Mouse (Mus musculus): ENCODE measurements at regions not wholly inside any gene's neighbourhood (a gene's known extent, or its start where the extent isn't known, plus 50 kb on each side); places are given as distances from the start of the nearest gene placed in this dataset.

GRCm38 (mm10) chr10:45811882-45812281 lies 234.3 kb downstream of the Hace1 start:
- H3K27ac ChIP-seq = no peak overlapping the region
- H3K36me3 ChIP-seq (ENCODE audit: poor library complexity, severe bottlenecking) = no peaks in the 10 kb centered on the region
- no peak overlapping the region for H3K9ac ChIP-seq
- H3K27me3 ChIP-seq = no peaks in the 10 kb centered on the region
- no peak overlapping the region for H3K4me2 ChIP-seq
- 58% methylated on average over 6 of the region's 6 CpGs for WGBS
- 0 out of 2 replicates have a peak, but pooled peaks cover 5% of the 10 kb centered on the region for H3K4me1 ChIP-seq
- no peak overlapping the region for H3K4me3 ChIP-seq
- ATAC-seq = no peak
- no peaks in the 10 kb centered on the region for H3K9me3 ChIP-seq (replicated peaks)

DNA sequence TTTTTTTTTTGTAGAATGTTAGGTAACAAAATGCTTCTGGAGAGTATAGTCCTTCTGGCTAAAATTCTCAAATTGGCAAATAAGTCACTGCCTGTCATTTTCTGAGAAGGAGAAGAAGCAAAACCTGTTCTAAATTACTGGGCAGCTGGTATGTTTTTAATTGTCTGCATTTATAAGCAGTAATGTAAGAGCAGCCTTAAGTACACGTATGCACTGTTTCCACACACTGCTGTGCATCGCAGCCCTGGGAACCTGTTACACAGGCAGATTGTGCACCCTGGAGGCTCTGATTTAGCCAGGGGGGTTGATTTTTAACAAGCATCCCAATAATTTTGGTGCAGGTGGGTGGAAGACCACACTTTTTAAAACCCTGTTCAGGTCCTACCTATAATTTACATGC lies 236.2 kb downstream of the Hace1 start:
- H3K9me3 ChIP-seq (replicated peaks) = no peaks in the 10 kb centered on the region
- no peaks in the 10 kb centered on the region for H3K27me3 ChIP-seq
- peak; percentile 57; the same call in 1 of the 2 replicates for ATAC-seq

GRCm38 (mm10) chr10:45816679-45817078 lies 239.1 kb downstream of the Hace1 start:
- H3K9ac ChIP-seq = no peak overlapping the region
- no peaks in the 10 kb centered on the region for H3K9me3 ChIP-seq (replicated peaks)
- 88% methylated on average over 4 of the region's 4 CpGs for whole genome bisulfite sequencing
- H3K4me2 ChIP-seq = no peak overlapping the region
- H3K4me1 ChIP-seq = no peaks in the 10 kb centered on the region
- H3K27ac ChIP-seq = no peak overlapping the region
- H3K27me3 ChIP-seq = no peaks in the 10 kb centered on the region
- no peak overlapping the region for H3K4me3 ChIP-seq
- no peak for ATAC-seq
- H3K36me3 ChIP-seq (ENCODE audit: poor library complexity, severe bottlenecking) = no peaks in the 10 kb centered on the region

More for the DNA sequence above, 236.2 kb downstream of the Hace1 start:
- Histone ChIP-seq H3K9ac (no peak overlapping the region), H3K4me2 (no peak overlapping the region), H3K27ac (no peak overlapping the region), H3K4me3 (no peak overlapping the region), H3K36me3 (ENCODE audit: poor library complexity, severe bottlenecking) (no peaks in the 10 kb centered on the region), H3K4me1 (no peaks in the 10 kb centered on the region)
- 79% methylated on average over 2 of the region's 2 CpGs for WGBS

- 77% methylated on average over 8 of the region's 8 CpGs for WGBS
Observed at GRCm38 (mm10) chr10:45820986-45821655, 243.5 kb downstream of the Hace1 start.

GRCm38 (mm10) chr10:45822251-45822650 lies 244.6 kb downstream of the Hace1 start:
- no peak for ATAC-seq
- H3K4me2 ChIP-seq = no peak overlapping the region
- WGBS = 80% methylated on average over 1 of the region's 1 CpGs
- H3K27me3 ChIP-seq = no peaks in the 10 kb centered on the region
- no peak overlapping the region for H3K9ac ChIP-seq
- no peak overlapping the region for H3K4me3 ChIP-seq
- H3K4me1 ChIP-seq = no peaks in the 10 kb centered on the region
- H3K36me3 ChIP-seq (ENCODE audit: poor library complexity, severe bottlenecking) = no peaks in the 10 kb centered on the region
- no peak overlapping the region for H3K27ac ChIP-seq
- no peaks in the 10 kb centered on the region for H3K9me3 ChIP-seq (replicated peaks)

More at GRCm38 (mm10) chr10:45820986-45821655, 243.5 kb downstream of the Hace1 start:
- H3K4me3 ChIP-seq = no peak overlapping the region
- H3K4me1 ChIP-seq = no peaks in the 10 kb centered on the region
- no peaks in the 10 kb centered on the region for H3K9me3 ChIP-seq (replicated peaks)
- H3K4me2 ChIP-seq = no peak overlapping the region
- no peaks in the 10 kb centered on the region for H3K27me3 ChIP-seq
- ATAC-seq = no peak
- no peak overlapping the region for H3K9ac ChIP-seq
- no peak overlapping the region for H3K27ac ChIP-seq
- no peaks in the 10 kb centered on the region for H3K36me3 ChIP-seq (ENCODE audit: poor library complexity, severe bottlenecking)

DNA sequence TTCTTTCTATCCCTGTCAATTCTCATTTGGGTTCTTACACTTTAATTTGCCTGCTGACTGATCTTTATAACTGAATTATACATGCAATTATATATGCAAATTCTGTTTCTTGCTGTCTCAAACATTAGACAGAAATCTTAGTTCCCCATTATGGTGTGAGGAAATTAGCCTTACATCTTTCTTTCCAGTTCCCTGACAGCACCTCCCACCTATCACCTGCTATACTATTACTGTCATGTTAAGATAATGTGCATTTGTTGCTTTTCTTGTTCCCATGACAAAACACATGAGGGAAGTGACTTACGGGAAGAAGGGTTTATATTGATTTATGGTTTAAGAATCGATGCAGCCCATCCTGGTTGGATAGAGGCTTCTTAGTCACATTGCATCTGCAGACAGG lies 246.0 kb downstream of the Hace1 start:
- H3K9ac ChIP-seq = no peak overlapping the region
- H3K4me1 ChIP-seq = no peaks in the 10 kb centered on the region
- H3K27me3 ChIP-seq = no peaks in the 10 kb centered on the region
- H3K4me3 ChIP-seq = no peak overlapping the region
- no peaks in the 10 kb centered on the region for H3K36me3 ChIP-seq (ENCODE audit: poor library complexity, severe bottlenecking)
- ATAC-seq = peak; percentile 55; the same call in 1 of the 2 replicates
- WGBS = 89% methylated on average over 2 of the region's 2 CpGs
- H3K9me3 ChIP-seq (replicated peaks) = no peaks in the 10 kb centered on the region
- H3K27ac ChIP-seq = no peak overlapping the region
- H3K4me2 ChIP-seq = no peak overlapping the region

DNA sequence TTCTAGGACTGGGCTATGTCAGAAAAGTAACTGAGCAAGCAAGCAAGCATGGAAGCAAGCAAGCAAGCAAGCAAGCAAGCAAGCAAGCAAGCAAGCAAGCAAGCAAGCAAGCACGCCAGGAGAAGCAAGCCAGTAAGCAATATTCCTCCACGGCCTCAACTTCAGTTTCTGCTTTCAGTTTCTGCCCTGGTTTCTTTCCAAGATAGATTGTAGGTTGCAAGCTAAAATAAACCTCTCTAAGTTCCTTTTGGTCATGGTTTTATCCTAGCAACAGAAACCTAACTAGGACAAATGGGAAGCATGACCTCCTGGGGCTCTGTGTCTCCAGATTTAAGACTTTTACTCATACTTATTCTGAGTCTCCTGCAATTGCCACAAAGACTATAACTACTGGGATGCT lies 271.0 kb downstream of the Hace1 start:
- no peaks in the 10 kb centered on the region for H3K4me1 ChIP-seq
- 92% methylated on average over 2 of the region's 2 CpGs for WGBS
- ATAC-seq = no peak

GRCm38 (mm10) chr10:45849841-45850240 lies 272.2 kb downstream of the Hace1 start:
- Histone ChIP-seq H3K27ac (no peak overlapping the region), H3K4me2 (no peak overlapping the region), H3K9ac (no peak overlapping the region), H3K9me3 (replicated peaks) (no peaks in the 10 kb centered on the region), H3K4me1 (no peaks in the 10 kb centered on the region), H3K27me3 (no peaks in the 10 kb centered on the region), H3K36me3 (ENCODE audit: poor library complexity, severe bottlenecking) (no peaks in the 10 kb centered on the region), H3K4me3 (no peak overlapping the region)
- WGBS = 70% methylated on average over 1 of the region's 1 CpGs
- no peak for ATAC-seq

More for the DNA sequence above, 271.0 kb downstream of the Hace1 start:
- Histone ChIP-seq H3K27me3 (no peaks in the 10 kb centered on the region), H3K4me3 (no peak overlapping the region), H3K9me3 (replicated peaks) (no peaks in the 10 kb centered on the region), H3K9ac (no peak overlapping the region), H3K4me2 (no peak overlapping the region), H3K27ac (no peak overlapping the region), H3K36me3 (ENCODE audit: poor library complexity, severe bottlenecking) (no peaks in the 10 kb centered on the region)

DNA sequence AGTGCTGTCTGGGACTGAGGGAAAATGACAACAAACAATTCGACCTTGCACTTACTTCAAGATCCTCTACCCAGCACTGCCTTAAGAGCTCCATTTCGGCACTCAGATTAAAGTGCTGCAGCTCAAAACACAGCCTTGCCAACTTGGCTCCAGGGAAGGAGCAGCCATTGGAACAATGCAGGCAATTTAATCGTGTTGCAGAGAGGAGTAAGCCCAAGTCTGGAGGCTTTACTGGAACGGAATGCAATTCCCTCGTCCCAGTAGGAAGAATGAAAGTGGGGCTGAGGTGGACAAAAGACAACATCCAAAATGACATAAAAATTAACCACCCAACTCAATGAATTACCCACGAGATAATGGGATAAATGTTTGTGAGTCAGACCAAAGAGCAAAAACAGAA lies 273.0 kb downstream of the Hace1 start:
- Histone ChIP-seq H3K36me3 (ENCODE audit: poor library complexity, severe bottlenecking) (no peaks in the 10 kb centered on the region), H3K4me1 (no peaks in the 10 kb centered on the region), H3K4me3 (no peak overlapping the region), H3K4me2 (no peak overlapping the region), H3K27ac (no peak overlapping the region), H3K9me3 (replicated peaks) (no peaks in the 10 kb centered on the region), H3K27me3 (no peaks in the 10 kb centered on the region), H3K9ac (no peak overlapping the region)
- no peak for ATAC-seq
- 33% methylated on average over 6 of the region's 6 CpGs for WGBS

GRCm38 (mm10) chr10:45852688-45853087 lies 275.1 kb downstream of the Hace1 start:
- 55% methylated on average over 5 of the region's 5 CpGs for WGBS
- H3K9ac ChIP-seq = no peak overlapping the region

GRCm38 (mm10) chr10:45855514-45855913 lies 277.9 kb downstream of the Hace1 start:
- Histone ChIP-seq H3K27me3 (no peaks in the 10 kb centered on the region), H3K27ac (no peak overlapping the region), H3K4me2 (no peak overlapping the region), H3K4me1 (no peaks in the 10 kb centered on the region), H3K9ac (no peak overlapping the region), H3K36me3 (ENCODE audit: poor library complexity, severe bottlenecking) (no peaks in the 10 kb centered on the region), H3K9me3 (replicated peaks) (no peaks in the 10 kb centered on the region), H3K4me3 (no peak overlapping the region)
- 81% methylated on average over 3 of the region's 3 CpGs for WGBS
- no peak for ATAC-seq

More at GRCm38 (mm10) chr10:45852688-45853087, 275.1 kb downstream of the Hace1 start:
- H3K4me1 ChIP-seq = no peaks in the 10 kb centered on the region
- no peaks in the 10 kb centered on the region for H3K9me3 ChIP-seq (replicated peaks)
- H3K4me2 ChIP-seq = no peak overlapping the region
- no peaks in the 10 kb centered on the region for H3K36me3 ChIP-seq (ENCODE audit: poor library complexity, severe bottlenecking)
- no peaks in the 10 kb centered on the region for H3K27me3 ChIP-seq
- no peak overlapping the region for H3K4me3 ChIP-seq
- ATAC-seq = no peak
- H3K27ac ChIP-seq = no peak overlapping the region

DNA sequence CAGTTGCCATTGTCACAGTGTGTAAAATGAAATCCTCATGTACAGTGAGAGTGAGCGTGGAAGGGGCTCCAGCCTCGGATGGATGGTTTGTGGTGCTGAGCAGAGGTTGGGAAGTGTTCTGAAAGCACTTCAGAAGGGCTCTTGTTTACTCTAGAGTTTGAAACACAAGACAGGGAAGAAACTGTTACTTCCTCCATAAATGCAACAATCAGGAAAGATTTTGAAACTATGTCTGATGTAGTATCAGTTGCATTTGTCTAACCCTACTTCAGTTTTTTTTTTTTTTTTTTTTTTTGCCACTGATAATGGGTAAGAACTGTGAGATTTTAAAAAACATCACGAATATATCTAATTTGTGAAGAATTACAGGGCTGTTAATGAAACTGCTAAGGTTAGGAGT lies 281.5 kb downstream of the Hace1 start:
- Histone ChIP-seq H3K4me1 (no peaks in the 10 kb centered on the region), H3K9me3 (replicated peaks) (no peaks in the 10 kb centered on the region), H3K9ac (no peak overlapping the region), H3K36me3 (ENCODE audit: poor library complexity, severe bottlenecking) (no peaks in the 10 kb centered on the region), H3K27ac (no peak overlapping the region), H3K27me3 (no peaks in the 10 kb centered on the region), H3K4me2 (no peak overlapping the region), H3K4me3 (no peak overlapping the region)
- WGBS = 68% methylated on average over 3 of the region's 3 CpGs
- ATAC-seq = no peak

DNA sequence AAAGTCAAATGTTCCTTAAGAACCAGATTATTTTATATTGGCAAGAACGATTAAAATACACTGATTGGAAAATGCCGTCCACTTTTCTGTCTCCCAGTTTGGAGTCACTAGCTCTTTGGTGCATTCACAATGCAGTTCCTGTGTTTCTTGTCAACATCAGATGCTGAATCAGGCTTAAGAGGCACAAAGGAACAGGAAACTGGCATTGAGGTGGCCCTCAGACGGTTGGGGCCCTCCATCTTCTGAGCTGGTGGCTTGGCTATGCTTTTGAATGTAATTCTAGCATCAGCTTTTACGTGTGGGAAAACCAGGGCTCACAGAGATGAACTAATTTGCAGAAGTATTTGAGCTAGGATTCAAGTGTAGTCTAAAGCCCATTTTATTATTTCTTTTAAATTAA lies 282.3 kb downstream of the Hace1 start:
- H3K27ac ChIP-seq = no peak overlapping the region
- no peak for ATAC-seq
- no peak overlapping the region for H3K9ac ChIP-seq
- H3K4me3 ChIP-seq = no peak overlapping the region
- H3K4me2 ChIP-seq = no peak overlapping the region
- no peaks in the 10 kb centered on the region for H3K36me3 ChIP-seq (ENCODE audit: poor library complexity, severe bottlenecking)
- 33% methylated on average over 4 of the region's 4 CpGs for WGBS
- H3K9me3 ChIP-seq (replicated peaks) = no peaks in the 10 kb centered on the region
- H3K4me1 ChIP-seq = no peaks in the 10 kb centered on the region
- H3K27me3 ChIP-seq = no peaks in the 10 kb centered on the region

Measured in forebrain, embryonic 13.5 days (tissue).